Mouse (Mus musculus): ENCODE measurements around the gene Ddx3y. TPM values are rescaled to one million over a fixed set of nuclear protein-coding genes. Genes with fewer than 3 reads are reported as not detected.

Ddx3y gene
- 47.8 TPM in 1 of 2 replicates, not detected in the other for polyA plus RNA-seq (2014; fragmentation: Nextera tagmentation; extraction: Ambion mirVana)

DNA sequence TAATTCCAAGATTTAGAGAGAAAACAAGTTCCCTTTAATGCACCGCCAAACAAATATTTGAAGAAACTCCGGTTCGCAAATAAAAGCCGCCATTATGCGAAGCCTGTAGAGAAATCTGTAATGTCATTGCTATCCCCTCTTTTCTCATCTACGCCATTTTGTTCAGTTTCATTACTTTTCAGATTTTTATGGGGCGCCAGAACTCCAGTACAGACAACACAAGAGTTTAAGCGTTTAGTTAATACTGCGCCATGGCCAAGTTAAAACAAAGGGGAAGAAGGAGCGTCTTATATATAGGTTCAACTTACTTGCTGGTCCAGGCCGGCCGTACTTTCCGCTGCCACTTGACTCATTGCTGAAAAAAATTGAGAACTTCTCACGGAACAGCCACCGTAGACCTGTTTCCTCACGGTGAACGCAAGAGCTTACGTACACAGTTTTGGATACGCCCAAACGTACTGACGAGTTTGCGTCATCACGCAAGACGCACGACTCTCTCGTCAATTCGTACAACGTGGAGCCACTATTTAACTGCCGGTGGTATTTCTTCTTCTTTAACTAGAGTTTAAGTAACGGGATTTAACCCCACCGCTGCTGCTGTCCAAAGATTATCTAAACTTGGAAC, at the start of gene Ddx3y:
Gene Ddx3y, minus strand, starts transcription at position 459 of the 625 bp plus-strand sequence.
- Histone ChIP-seq H3K4me2 (replicated peaks; ENCODE audit: low read depth, low read length) (peak within 1 kb of the TSS; percentile 4; the same call in 1 of the 2 replicates), H3K27me3 (ENCODE audit: control insufficient read depth, insufficient read depth, low read length) (no peaks in the 10 kb centered on the region), H3K4me1 (ENCODE audit: control insufficient read depth, insufficient read depth, low read length) (no peaks in the 10 kb centered on the region), H3K27ac (ENCODE audit: low read depth, low read length) (peak within 1 kb of the TSS; percentile 67), H3K36me3 (ENCODE audit: control insufficient read depth, insufficient read depth, low read length) (no peaks in the 10 kb centered on the region), H3K9ac (ENCODE audit: low read depth, low read length) (peak within 1 kb of the TSS; percentile 42), H3K4me3 (ENCODE audit: low read length) (peak within 1 kb of the TSS; percentile 38), H3K9me3 (ENCODE audit: control insufficient read depth, low read length) (no peaks in the 10 kb centered on the region)
- WGBS = 6% methylated on average over 5 of the region's 31 CpGs
- peak; percentile 97 for ATAC-seq (ENCODE audit: low FRiP score, low TSS enrichment)

DNA sequence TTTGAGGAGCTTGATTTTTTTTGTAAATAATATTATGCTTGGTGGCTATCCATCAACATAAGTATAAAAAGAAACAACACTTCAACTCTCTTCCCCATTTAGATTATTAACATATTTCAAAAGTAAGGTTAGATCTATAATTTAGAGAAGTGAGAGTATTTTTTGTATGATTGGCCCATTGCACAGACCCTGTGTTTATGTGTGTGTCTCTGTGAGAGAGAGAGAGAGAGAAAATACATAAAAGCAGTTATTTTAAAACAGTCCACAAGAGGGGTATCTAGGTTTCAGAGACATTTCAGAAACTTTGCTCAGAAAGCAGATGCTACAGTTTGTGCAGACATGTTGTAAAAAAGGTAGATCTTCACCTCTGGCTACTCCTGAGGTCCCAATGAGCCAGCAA, 7.3 kb upstream of the Ddx3y start:
- no peaks in the 10 kb centered on the region for H3K9me3 ChIP-seq (ENCODE audit: control insufficient read depth, low read length)
- H3K4me2 ChIP-seq (replicated peaks; ENCODE audit: low read depth, low read length) = no peak overlapping the region
- ATAC-seq (ENCODE audit: low FRiP score, low TSS enrichment) = no peak
- no peak overlapping the region for H3K4me3 ChIP-seq (ENCODE audit: low read length)
- H3K27ac ChIP-seq (ENCODE audit: low read depth, low read length) = no peak overlapping the region
- no peak overlapping the region for H3K9ac ChIP-seq (ENCODE audit: low read depth, low read length)
- no peaks in the 10 kb centered on the region for H3K4me1 ChIP-seq (ENCODE audit: control insufficient read depth, insufficient read depth, low read length)
- H3K27me3 ChIP-seq (ENCODE audit: control insufficient read depth, insufficient read depth, low read length) = no peaks in the 10 kb centered on the region
- no peaks in the 10 kb centered on the region for H3K36me3 ChIP-seq (ENCODE audit: control insufficient read depth, insufficient read depth, low read length)

DNA sequence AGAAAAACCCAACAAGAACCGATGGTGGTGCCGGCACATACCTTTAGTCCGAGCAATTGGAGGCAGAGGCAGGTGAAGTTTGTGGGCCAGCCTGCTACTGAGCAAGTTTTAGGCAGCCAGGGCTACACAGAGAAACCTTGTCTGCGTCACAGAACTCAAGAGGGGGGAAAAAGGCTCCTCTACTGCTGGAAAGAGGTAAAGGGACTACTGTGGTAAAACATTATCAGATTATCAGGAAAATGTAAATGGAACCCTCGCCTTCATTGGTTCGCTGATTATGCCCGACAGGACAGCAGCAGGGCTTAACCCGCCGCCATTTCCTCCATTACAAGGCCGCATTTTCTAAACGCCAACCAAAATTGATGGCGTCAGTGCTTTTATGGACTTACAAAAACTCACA, 694 bp downstream of the Ddx3y start:
- H3K27me3 ChIP-seq (ENCODE audit: control insufficient read depth, insufficient read depth, low read length) = no peaks in the 10 kb centered on the region
- H3K9ac ChIP-seq (ENCODE audit: low read depth, low read length) = peak overlapping the region; percentile 42
- no peaks in the 10 kb centered on the region for H3K36me3 ChIP-seq (ENCODE audit: control insufficient read depth, insufficient read depth, low read length)
- H3K4me3 ChIP-seq (ENCODE audit: low read length) = peak overlapping the region; percentile 38
- ATAC-seq (ENCODE audit: low FRiP score, low TSS enrichment) = peak; percentile 43; the same call in 1 of the 2 replicates
- no peaks in the 10 kb centered on the region for H3K4me1 ChIP-seq (ENCODE audit: control insufficient read depth, insufficient read depth, low read length)
- no peaks in the 10 kb centered on the region for H3K9me3 ChIP-seq (ENCODE audit: control insufficient read depth, low read length)
- WGBS = no CpG with 5 or more reads among the region's 12 CpGs
- peak overlapping the region; percentile 4; the same call in 1 of the 2 replicates for H3K4me2 ChIP-seq (replicated peaks; ENCODE audit: low read depth, low read length)
- peak overlapping the region; percentile 67 for H3K27ac ChIP-seq (ENCODE audit: low read depth, low read length)

- Histone ChIP-seq H3K4me1 (ENCODE audit: control insufficient read depth, insufficient read depth, low read length) (no peaks in the 10 kb centered on the region), H3K9me3 (ENCODE audit: control insufficient read depth, low read length) (no peaks in the 10 kb centered on the region), H3K4me2 (replicated peaks; ENCODE audit: low read depth, low read length) (peak overlapping the region; percentile 8; the same call in 1 of the 2 replicates), H3K27me3 (ENCODE audit: control insufficient read depth, insufficient read depth, low read length) (no peaks in the 10 kb centered on the region), H3K9ac (ENCODE audit: low read depth, low read length) (no peak overlapping the region), H3K4me3 (ENCODE audit: low read length) (no peak overlapping the region), H3K36me3 (ENCODE audit: control insufficient read depth, insufficient read depth, low read length) (no peaks in the 10 kb centered on the region), H3K27ac (ENCODE audit: low read depth, low read length) (no peak overlapping the region)
- no peak for ATAC-seq (ENCODE audit: low FRiP score, low TSS enrichment)
- 57% methylated on average over 2 of the region's 6 CpGs for WGBS
Observed at GRCm38 (mm10) chrY:1246117-1246516, 40.3 kb downstream of the Ddx3y start.

DNA sequence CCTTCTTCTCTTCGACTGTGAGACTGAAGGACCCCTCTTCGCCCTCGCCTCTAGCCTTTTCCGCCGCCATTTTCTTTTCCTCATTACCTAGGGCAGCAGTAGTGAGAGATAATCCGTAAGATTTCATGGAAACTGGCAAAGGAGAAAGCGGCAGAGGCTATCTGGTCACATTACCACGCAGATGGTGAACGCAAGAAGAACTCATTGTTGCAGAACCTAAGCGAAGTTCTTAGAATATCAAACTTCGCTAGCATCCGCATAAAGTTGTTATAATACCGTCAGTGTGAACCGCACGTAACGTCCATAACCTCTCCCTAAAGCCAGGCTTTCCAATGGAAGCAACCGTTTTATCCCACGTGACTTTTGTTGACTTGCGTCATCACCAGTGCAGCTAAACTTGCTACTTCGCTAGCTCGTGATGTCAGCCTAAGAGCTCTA, 41.0 kb downstream of the Ddx3y start, which contains the start of gene Uty:
Gene Uty, minus strand, starts transcription at position 334 of the 438 bp plus-strand sequence.
- Histone ChIP-seq H3K9ac (ENCODE audit: low read depth, low read length) (peak within 1 kb of the TSS; percentile 53), H3K36me3 (ENCODE audit: control insufficient read depth, insufficient read depth, low read length) (no peaks in the 10 kb centered on the region), H3K4me2 (replicated peaks; ENCODE audit: low read depth, low read length) (peak within 1 kb of the TSS; percentile 26; the same call in 1 of the 2 replicates), H3K9me3 (ENCODE audit: control insufficient read depth, low read length) (no peaks in the 10 kb centered on the region), H3K27ac (ENCODE audit: low read depth, low read length) (peak within 1 kb of the TSS; percentile 59), H3K4me3 (ENCODE audit: low read length) (peak within 1 kb of the TSS; percentile 41), H3K27me3 (ENCODE audit: control insufficient read depth, insufficient read depth, low read length) (no peaks in the 10 kb centered on the region), H3K4me1 (ENCODE audit: control insufficient read depth, insufficient read depth, low read length) (no peaks in the 10 kb centered on the region)
- 0% methylated on average over 7 of the region's 21 CpGs for WGBS
- ATAC-seq (ENCODE audit: low FRiP score, low TSS enrichment) = peak; percentile 99

GRCm38 (mm10) chrY:1244940-1245339, 41.5 kb downstream of the Ddx3y start:
- Histone ChIP-seq H3K9me3 (ENCODE audit: control insufficient read depth, low read length) (no peaks in the 10 kb centered on the region), H3K27me3 (ENCODE audit: control insufficient read depth, insufficient read depth, low read length) (no peaks in the 10 kb centered on the region), H3K4me1 (ENCODE audit: control insufficient read depth, insufficient read depth, low read length) (no peaks in the 10 kb centered on the region), H3K4me2 (replicated peaks; ENCODE audit: low read depth, low read length) (peak overlapping the region; percentile 26; the same call in 1 of the 2 replicates), H3K36me3 (ENCODE audit: control insufficient read depth, insufficient read depth, low read length) (no peaks in the 10 kb centered on the region), H3K27ac (ENCODE audit: low read depth, low read length) (peak overlapping the region; percentile 59), H3K4me3 (ENCODE audit: low read length) (peak overlapping the region; percentile 41), H3K9ac (ENCODE audit: low read depth, low read length) (peak overlapping the region; percentile 53)
- no CpG with 5 or more reads among the region's 9 CpGs for WGBS
- 0 out of 2 replicates have a peak, but pooled peaks have one; percentile 9 for ATAC-seq (ENCODE audit: low FRiP score, low TSS enrichment)

DNA sequence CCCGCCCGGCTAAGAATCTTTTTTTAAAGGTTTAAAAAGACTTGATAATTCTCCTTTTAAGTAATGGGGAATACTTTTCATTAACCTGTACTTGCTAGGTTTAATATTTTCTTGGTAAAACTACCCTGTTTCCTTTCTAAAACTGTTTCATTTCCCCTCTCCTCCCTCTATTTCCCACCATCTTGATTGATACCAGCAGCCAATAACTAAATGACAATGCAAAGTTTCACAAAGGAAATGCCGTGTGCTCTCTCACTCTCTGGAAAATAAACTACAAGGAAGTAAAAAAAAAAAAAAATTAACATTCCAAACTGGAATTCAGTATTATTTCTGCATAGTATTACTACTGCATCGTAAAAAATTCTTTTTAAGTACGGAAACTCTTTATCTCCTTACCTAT, 42.0 kb downstream of the Ddx3y start:
- no peak overlapping the region for H3K27ac ChIP-seq (ENCODE audit: low read depth, low read length)
- peak overlapping the region; percentile 41 for H3K4me3 ChIP-seq (ENCODE audit: low read length)
- H3K4me2 ChIP-seq (replicated peaks; ENCODE audit: low read depth, low read length) = peak overlapping the region; percentile 26; the same call in 1 of the 2 replicates
- H3K9ac ChIP-seq (ENCODE audit: low read depth, low read length) = no peak overlapping the region
- 63% methylated on average over 3 of the region's 5 CpGs for WGBS
- no peaks in the 10 kb centered on the region for H3K9me3 ChIP-seq (ENCODE audit: control insufficient read depth, low read length)
- H3K4me1 ChIP-seq (ENCODE audit: control insufficient read depth, insufficient read depth, low read length) = no peaks in the 10 kb centered on the region
- H3K27me3 ChIP-seq (ENCODE audit: control insufficient read depth, insufficient read depth, low read length) = no peaks in the 10 kb centered on the region
- no peaks in the 10 kb centered on the region for H3K36me3 ChIP-seq (ENCODE audit: control insufficient read depth, insufficient read depth, low read length)
- no peak for ATAC-seq (ENCODE audit: low FRiP score, low TSS enrichment)

- H3K4me1 ChIP-seq (ENCODE audit: control insufficient read depth, insufficient read depth, low read length) = no peaks in the 10 kb centered on the region
- no CpG with 5 or more reads among the region's 7 CpGs for WGBS
- no peak overlapping the region for H3K27ac ChIP-seq (ENCODE audit: low read depth, low read length)
- H3K4me3 ChIP-seq (ENCODE audit: low read length) = no peak overlapping the region
- ATAC-seq (ENCODE audit: low FRiP score, low TSS enrichment) = no peak
- no peaks in the 10 kb centered on the region for H3K27me3 ChIP-seq (ENCODE audit: control insufficient read depth, insufficient read depth, low read length)
- no peaks in the 10 kb centered on the region for H3K9me3 ChIP-seq (ENCODE audit: control insufficient read depth, low read length)
- no peak overlapping the region for H3K4me2 ChIP-seq (replicated peaks; ENCODE audit: low read depth, low read length)
- no peaks in the 10 kb centered on the region for H3K36me3 ChIP-seq (ENCODE audit: control insufficient read depth, insufficient read depth, low read length)
- no peak overlapping the region for H3K9ac ChIP-seq (ENCODE audit: low read depth, low read length)
Observed at GRCm38 (mm10) chrY:1220001-1220400, 66.4 kb downstream of the Ddx3y start.
